Mouse (Mus musculus) spleen, postnatal 14 days (tissue): ENCODE results near the gene Guca1b.
"Not testable (repeated sequence)": the region's sequence is repeated elsewhere in the genome, so short reads cannot be mapped to it uniquely, and the experiment has no call there.

Experiments used
- DNase-seq, 2 experiments: peaks; one replicate each; pipeline ENCODE4 v3.0.0; 2021 to 2022; ENCODE audit warnings: low spot score in 2 of 2

Gene Guca1b

GRCm38 (mm10) chr17:47409897-47410861 is 25.0 kb downstream of the Guca1b start:
- not testable (repeated sequence) for DNase-seq

- no peak for DNase-seq
Measured at GRCm38 (mm10) chr17:47420195-47420594, 35.0 kb downstream of the Guca1b start.

- no peak for DNase-seq
Measured at GRCm38 (mm10) chr17:47421566-47421965, 36.4 kb downstream of the Guca1b start.

- DNase-seq = not testable (repeated sequence)
Measured at GRCm38 (mm10) chr17:47422616-47423015, 37.4 kb downstream of the Guca1b start.

GRCm38 (mm10) chr17:47424186-47424585 is 39.0 kb downstream of the Guca1b start:
- no peak for DNase-seq

GRCm38 (mm10) chr17:47427316-47427715 is 42.1 kb downstream of the Guca1b start:
- no peak for DNase-seq

- DNase-seq = no peak
Measured at GRCm38 (mm10) chr17:47428831-47429304, 43.7 kb downstream of the Guca1b start.

GRCm38 (mm10) chr17:47430815-47431214 is 45.6 kb downstream of the Guca1b start:
- DNase-seq = no peak

GRCm38 (mm10) chr17:47436156-47436906 is 51.1 kb downstream of the Guca1b start, which contains the start of gene AI661453:
Gene AI661453 (plus strand): TSS chr17:47436615.
- no peak for DNase-seq

- DNase-seq = no peak
Measured at GRCm38 (mm10) chr17:47436907-47437547, 51.8 kb downstream of the Guca1b start, which contains the start of gene 1700001C19Rik. Gene 1700001C19Rik (minus strand): TSS chr17:47437376.

- DNase-seq = no peak
Measured at GRCm38 (mm10) chr17:47438611-47439010, 53.4 kb downstream of the Guca1b start.

- no peak for DNase-seq
Measured at GRCm38 (mm10) chr17:47439396-47440028, 54.3 kb downstream of the Guca1b start.

- no peak for DNase-seq
Measured at GRCm38 (mm10) chr17:47440359-47440890, 55.2 kb downstream of the Guca1b start.

- no peak for DNase-seq
Measured at GRCm38 (mm10) chr17:47441296-47442051, 56.3 kb downstream of the Guca1b start.

- DNase-seq = no peak
Measured at GRCm38 (mm10) chr17:47442271-47442670, 57.1 kb downstream of the Guca1b start.
